Mouse (Mus musculus) spleen, embryonic (tissue): ENCODE data around the gene Fads3.

Experiments used
- CTCF ChIA-PET: fragments of 350-600 bp; sonication (Branson Sonifier 250); formaldehyde crosslinking; loops from one replicate; lab custom pipeline; 2022; lab: Charles Lee

Gene Fads3

DNA sequence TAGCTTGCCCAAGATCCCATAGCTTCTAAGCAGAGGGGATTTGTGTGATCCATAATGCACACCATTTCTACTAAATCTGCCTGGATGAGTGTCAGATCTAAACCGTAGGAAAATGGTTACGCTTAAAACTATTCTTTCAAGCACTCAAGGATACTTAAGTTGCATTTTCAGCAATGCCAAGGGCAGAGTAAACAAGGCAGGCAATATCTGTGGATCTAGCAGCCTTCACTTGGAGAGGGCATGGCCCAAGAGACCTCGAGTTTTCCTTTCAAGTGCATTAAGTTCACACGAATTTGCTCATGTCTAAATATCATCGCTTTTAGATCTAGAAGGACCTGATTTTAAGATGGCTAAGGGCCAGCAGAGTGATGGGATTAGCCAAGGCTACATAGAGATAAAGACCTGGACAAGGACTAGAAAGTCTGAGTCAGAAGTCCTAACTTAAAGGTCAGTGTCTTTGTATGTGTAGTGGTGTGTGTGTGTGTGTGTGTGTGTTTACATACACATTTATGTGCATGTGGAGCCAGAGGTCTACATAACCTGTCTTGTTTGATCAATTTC, 65.8 kb downstream of the Fads3 start:
- CTCF ChIA-PET, result no interaction called here

DNA sequence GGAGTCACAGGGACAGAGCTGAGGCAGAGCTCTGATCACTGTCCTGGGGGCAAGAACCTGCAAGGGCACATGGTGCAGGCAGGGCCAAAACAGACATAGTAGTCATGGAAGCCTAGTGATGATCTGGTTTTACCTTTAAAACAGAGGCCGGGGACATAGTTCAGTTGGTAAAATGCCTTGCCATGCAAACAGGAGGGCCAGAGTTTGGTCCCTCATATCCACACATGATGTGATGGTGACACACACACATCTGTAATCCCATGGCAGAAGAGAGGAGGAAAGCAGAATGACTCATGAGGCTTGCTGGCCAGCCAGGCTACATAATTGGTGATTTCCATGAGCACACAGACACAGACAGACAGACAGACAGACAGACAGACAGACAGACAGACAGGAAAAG, 66.8 kb downstream of the Fads3 start:
- CTCF ChIA-PET, result no interaction called here

DNA sequence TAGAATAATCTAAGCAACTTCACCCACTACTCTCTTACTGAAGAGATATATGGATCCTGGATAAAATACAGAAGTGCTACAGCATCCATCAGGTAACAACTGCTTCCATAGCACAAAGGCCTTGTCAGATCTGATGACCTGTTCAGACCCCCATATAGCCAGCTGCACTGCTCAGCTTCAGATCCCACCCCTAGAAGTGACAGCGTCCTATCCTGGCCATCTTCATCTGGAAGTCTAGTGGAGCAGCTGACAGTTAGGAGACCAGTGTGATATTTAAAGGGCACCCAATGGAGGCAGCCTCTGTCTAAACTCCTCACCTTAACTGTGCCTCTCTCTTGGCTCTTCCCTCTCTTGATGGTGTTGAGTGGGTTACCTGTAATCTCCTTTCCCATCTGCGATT, 67.3 kb downstream of the Fads3 start:
- CTCF ChIA-PET, result no interaction called here
